Mouse (Mus musculus): ENCODE results near the gene Gsg1l.

Gsg1l gene

DNA sequence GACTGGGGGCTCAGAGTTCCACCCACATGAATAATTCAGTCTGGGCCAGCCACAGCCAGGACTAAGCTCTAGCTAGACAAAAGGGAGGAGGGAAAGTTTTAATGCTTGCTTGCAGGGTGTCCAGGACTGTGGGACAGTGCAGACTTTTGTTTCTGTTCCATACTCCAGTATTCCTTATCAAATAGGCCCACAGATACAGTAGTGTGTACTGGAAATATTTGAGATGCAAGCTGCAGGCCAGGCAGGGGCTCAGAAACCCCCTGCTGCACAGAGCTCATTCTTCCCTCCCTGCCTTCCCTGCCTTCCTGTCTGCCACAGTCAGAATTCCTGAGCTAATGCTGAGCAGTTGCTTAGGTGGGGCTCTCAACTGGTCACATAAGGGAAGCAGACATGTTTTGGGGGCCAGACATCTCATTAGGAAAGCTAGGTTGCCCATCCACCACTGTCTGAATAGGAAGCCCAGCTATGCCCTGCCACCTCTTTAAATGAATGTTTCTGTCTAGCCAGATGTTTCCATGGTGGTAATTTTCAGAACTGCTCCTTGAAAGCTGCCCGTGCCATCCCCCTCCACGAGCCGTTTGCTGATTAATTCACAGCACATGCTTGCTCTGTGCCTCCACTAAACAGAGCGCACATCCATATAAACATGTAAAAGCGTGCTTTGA, 244.0 kb downstream of the Gsg1l start:
- DNase-seq, result no peak

DNA sequence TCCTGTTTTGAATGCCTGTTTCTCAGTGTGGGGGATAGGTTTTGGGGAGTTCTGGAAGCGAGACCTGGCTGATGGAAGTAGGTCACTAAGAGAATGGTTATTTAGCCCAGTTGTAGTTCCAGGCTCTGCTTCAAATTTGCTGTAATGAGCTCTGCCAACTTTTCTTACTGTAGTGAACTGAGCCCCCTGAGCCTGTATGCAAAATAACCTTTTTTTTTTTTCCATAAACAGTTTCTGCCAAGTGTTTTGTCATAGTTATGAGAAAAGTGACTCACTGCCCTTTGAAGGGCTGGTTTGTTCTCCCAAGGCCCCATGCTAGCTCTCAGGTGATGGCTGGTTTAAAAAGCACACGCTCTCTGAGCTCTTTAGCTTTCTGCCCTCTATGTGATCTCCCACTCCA, 248.7 kb downstream of the Gsg1l start:
- DNase-seq, result no peak

DNA sequence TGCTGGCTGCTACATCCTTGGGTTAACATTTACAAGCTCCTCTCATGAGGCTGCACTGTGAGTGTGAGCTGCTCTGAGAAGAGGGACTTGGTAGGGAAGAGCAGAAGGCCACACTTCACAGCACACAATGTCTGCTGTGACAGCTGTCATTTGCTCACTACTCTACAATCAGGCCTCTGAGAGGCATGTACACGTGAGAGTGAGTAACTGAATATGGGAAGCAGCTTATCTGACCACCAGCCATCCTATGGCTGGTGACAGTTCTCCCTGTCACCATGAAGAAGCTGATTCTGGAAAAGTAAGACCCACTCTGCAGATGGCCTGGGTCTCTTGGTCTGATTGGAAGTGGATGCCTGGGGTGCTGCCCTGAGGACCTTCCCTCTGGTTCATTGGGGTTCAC, 249.4 kb downstream of the Gsg1l start:
- no peak for DNase-seq

- no peak for DNase-seq
These were observed 253.0 kb downstream of the Gsg1l start for GRCm38 (mm10) chr7:125829121-125829666.

GRCm38 (mm10) chr7:125828561-125828960, 253.7 kb downstream of the Gsg1l start:
- no peak for DNase-seq

Data from kidney, adult 18-20 months (tissue).